Mouse (Mus musculus): ENCODE results near the gene Fli1.

Fli1 gene

DNA sequence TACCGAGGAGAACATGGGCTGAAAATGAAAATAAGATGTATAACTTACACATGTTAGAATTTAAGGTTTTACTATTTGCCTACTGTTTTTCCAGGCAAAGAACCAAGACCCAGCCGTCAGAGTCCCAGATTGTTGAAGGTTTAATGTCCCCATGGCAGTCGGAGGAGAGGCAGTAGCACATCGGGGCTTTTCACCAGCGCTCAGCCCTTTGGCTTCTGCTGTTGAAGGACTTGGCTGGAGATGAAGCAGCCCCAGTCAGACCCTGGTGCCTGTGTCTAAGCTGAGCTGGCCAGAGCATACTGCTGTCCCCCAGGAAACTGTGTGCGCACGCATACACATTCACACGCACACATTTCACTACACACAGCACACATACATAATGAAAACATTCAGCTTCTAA lies 75.2 kb downstream of the Fli1 start:
- peak; percentile 36 to 50 for DNase-seq

DNA sequence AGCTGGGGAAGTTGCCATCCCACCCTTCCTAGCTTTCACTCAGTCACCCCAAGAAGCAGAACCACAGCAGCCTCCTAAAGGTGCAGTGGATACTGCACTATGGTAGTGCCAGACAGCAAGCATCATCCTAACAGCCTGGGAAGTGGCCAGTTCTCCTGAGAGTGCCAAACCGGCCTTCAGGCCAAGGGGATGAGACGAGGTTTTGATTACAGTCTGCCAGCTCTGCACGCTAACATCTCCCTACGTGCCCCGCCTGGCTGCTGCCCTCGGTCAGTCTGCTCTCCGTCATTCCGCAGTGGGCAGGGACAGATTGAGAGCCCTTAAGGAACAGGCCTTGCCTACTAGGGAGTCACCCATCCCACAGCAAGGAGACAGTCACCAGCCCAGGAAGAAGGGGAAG lies 75.8 kb downstream of the Fli1 start:
- no peak for DNase-seq

DNA sequence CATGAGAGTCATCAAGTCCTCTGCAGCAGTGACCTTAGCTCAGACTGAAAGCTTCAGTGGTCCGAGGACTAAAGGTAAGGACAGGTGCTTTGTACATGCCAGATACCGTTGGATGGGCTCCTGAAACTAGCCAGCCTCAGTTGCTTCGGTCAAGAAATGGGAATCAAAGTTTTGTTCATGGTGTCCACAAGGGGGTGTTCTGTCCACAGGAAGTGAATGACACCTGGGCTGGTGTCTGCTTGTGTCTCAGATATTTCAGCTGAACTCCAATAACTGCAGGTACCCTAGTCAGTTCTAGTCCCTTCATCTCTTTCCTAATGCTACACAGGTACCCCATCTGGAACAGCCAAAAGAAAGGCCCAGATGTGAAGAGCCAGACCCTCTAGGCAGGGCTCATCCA lies 86.0 kb downstream of the Fli1 start:
- DNase-seq, result no peak

DNA sequence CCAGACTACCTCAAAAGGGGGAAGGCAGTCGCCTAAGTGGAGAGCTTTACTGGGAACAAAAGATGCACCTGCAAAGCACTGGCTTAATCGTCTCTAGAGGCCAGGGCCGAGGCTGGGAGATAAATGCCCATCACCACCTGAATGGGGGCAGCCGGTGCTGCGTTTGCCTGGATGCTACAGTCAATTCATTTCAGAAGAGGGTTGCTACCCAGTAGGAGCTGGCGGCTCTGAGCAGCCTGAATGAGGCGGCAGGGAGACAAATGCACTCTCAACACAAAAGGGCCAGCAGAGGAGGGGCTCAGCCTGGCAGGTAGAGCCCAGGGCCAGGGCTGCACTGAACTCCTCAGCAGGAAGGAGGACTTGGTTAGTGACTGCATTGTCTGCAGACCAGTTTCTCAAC lies 92.5 kb downstream of the Fli1 start:
- DNase-seq, result no peak

DNA sequence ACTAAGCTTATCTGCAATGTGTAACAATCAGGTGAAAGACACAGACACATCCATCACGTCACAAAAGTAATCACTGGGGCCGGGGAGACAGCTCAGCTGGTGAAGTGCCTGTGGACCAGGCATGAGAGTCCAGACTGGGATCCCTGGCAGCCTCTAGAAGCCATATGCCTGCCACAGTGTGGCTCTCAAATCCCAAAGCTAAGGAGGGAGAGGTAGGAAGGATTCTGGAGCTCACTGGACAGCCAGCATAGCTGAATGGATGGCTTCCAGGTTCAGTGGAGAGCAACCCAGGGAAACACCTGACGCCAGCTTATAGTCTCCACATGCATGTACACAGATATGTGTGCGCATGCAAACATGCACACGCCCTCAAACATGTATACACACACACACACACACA lies 93.9 kb downstream of the Fli1 start:
- no peak for DNase-seq

DNA sequence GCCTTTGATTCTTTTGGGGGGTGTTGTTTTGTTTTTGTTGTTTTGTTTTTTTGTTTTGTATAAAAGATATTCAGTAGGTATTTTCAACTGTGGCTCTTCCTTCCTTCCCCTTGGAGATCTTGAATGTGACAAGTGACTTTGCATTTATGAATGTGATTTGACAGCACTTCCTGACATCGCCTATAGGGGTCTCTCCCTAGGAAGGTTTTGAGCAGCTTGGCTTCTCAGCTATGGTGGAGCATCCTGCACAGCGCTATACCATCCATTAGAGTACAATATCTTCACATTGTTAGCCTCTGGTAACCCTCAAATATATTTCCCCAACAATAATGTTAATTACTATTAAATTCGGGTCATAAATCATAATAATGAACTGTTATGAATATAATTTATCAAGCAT lies 96.9 kb downstream of the Fli1 start:
- DNase-seq, result peak in 1 of 2 experiments; percentile 42

DNA sequence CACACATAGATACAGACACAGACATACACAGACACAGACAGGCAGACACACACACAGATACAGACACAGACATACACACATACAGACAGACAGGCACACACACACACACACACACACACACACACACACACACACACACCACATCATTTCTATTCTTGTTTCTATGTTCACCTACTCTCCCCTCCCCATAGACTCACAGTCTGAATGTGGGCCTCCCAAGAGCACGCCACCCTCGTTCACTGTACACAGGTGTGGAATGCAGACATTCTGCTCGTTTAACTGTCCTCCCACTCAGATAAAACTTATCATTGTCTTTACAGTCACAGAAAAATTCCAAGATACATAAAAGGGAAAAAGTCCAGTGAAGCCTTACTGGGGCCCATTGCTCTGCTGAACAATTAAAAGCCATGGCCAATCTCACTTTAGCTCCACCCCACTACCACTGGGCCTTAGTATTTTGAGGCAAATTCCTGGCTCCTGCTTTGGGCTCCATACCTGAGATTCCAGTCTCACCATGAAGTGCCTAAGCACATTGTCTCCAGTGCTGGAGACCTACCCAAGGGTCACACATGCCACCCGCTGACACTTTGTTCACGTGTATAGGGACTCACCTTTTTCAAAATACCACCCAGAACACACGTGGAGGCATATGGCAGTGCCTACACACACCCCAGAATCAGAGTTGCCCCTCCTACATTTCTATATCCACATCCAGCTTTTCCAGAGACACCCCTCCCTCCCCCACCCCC lies 98.0 kb downstream of the Fli1 start:
- DNase-seq, result no peak

DNA sequence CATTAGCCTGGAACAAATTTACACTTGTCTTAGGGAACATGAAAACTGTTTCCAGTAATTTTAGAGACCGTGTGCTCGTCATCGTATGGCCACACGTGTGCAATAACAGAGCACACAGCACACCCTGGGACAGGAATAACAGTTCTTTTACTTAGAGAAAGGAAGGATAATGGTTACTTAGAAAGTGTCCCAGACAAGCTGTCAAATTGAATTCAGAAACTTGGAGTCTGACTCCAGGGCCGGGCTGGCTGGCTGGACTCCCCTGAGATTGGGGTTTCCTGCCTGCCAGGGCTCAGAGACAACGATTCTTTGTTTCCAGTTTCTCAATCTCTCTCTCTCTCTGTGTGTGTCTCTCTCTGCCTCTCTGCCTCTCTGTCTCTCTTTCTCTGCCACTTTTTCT lies 98.8 kb downstream of the Fli1 start:
- peak in 1 of 2 experiments; percentile 24 for DNase-seq

DNA sequence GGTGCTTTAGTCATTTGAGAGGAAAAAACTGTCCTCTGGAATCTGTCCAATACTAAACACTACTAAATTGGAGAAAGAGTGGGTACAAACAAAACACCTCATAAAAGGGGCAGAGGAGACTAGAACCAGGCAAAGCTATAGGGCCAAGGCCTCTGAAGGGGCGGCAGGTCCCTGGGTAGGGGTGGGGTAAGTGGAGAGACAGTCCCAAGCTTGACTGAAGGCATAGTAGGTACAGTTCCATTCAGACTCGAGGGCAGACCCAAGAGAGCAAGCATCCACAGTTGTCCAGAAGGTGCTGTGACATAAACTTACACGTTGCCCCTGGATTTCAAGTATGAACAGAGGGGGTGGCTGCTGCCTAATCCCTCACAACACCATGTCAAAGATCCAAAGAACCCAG lies 99.5 kb downstream of the Fli1 start:
- DNase-seq, result no peak

DNA sequence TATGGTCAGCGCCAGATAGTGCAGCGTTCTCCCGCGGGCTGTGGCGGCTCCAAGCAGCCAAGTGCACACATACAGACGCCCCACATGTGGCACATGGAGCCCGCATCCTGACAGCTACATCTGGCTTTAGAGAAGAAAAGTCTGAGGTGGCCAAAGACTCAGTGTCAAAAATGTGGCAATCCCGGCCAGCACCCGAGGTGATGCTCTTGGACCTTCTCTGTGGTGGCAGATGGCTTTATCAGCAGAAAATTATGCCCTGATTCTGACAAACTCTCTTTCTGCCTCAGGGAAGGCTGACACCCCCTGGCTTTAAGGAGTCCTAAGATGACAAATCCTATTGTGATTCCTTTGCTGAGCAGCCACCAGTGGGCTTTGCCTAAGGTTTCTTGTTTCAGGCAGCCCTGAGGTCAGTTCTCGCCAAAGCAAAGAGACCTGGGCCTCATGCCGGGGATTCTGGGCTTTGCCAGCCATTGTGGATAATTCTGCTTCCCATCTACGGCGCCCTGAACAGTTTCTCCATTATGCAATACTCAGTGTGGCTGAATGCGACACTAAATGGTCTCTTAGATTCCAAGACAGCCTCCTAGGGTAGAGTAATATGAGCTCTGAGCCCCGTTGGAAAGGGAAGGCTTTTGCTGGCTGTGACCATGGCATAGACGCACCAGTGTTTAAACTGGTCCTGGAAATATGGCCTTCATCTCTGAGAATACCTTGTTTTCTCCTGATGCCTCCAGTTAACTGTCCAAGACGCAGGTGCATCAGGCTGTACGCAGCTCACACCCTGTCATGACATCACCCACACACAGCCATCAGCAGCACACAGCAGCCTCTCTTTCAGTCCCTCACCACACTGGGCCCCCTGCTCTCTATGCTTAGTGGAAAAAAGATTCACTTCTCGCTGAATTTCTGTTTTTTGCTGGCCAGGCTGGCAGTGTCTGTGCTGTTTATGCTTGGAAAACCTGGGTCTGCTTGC lies 108.1 kb downstream of the Fli1 start:
- DNase-seq, result no peak

DNA sequence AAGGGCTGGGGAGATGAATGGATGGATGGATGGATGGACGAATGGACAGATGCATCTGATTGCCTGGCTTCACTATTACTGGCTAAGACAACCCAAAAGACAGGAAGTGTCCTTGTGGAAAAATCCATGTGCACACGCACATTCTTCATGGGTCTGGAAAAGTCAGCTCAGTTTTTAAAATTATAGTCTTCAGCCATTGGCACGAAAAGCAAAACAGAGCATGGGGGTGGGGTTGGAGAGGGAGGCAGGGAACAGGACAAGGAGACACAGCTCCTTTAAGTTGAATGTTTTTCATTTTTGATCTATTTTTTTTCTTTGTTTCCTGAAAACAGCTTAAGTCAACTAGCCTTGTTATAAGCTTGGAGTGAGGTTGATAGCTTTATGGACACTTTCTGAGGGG lies 111.6 kb downstream of the Fli1 start:
- DNase-seq, result peak; percentile 60 to 68

DNA sequence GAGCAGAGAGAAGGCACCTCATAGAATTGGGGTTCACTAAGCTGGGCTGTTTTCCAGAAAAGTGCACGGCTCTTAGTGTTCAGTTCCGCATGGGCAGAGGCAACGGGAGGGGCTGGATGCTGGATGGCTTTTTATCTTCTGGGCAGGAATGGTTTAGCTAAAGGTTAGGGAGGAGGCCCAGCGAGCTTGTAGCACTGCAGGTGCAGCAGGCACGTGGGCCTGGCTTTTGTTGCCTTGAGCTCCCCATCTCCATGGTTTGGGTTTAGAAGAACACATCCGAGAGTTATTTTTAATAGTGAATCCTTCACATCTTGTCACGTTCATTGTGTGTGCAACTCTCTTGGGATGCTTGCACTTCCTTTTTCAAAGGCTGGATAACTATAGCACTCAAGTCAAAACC lies 117.3 kb downstream of the Fli1 start:
- no peak for DNase-seq

DNA sequence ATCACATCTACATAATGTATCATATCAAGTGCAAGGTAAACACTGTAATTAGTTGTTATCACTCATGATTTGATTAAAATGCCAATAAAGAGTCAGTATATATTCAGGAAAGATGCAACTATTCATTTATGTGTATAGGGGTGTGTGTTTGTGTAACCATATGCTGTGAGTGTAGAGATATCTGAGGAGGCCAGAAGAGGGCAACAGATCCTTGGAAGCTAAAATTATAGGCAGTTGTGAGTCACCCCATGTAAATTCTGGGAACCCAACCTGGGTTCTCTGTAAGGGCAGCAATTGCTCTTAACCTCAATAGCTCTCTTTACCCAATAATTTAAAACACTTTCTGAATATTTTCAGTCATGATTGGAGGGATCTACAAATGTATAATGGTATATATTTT lies 122.0 kb downstream of the Fli1 start:
- DNase-seq, result no peak

DNA sequence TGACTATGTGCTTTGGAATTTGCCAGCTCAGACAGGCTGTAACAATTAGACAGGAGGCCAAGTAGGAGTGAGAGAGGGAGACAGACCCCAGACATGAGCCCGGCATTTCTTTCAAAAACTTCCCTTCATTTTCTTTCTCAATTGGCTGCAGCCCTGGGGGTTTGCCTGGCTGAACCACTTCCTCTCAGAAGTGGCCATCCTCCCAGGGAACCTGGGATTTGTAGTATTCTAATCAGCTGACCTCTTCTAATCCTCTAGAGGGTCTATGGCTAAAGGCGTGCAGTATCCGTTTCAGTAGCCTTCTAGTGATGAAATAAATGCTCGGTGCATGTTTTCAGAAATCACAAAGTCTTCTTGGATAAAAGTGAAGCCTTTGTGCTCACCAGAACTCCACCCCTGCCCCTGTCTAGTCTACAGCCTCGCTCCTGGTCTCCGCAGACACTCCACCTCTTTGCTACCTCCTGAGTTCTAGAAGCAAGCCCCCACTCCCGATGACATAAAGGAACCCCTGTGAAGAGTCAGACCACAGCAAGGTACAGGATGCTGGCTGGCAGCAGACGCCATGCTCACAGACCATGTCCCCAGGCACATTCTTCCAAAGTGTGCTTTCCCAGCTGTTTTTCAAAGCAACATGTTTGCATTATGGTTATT lies 125.1 kb downstream of the Fli1 start:
- peak; percentile 29 to 41 for DNase-seq

DNA sequence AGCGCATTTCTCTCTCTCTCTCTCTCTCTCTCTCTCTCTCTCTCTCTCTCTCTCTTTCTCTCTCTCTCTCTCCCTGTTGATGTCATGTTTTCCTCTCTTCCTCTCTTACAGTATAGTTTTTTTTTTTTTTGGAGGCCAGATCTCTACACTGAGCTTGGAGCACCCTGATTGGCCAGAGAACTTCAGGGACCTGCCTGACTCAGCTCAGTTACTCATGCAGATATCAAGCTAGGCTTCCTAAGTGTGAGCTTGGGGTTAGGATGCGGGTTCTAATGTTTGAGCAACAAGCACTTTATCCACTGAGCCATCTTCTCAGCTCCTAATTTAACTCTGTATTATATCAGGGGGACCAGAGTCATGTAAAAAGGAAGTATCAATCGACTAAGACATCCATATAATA lies 126.7 kb downstream of the Fli1 start:
- no peak for DNase-seq

DNA sequence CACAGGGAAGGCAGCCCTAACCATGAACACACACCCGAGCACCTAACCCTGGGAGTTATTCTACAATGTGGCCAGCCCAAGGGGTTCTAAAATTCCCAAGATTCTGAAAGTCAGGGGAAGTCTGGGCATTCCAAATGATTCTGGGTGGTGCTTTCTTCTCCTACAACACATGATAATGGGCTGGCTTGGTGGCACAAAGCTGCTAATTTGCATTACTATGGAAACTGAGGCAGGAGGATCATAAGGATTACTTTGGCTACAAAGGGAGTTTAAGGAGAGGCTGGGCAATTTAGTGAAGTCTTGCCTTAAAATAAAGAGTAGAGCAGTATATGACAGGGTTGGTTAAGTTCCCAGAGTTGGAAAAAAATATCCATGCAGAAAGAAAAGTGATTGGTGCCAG lies 127.7 kb downstream of the Fli1 start:
- DNase-seq, result no peak

DNA sequence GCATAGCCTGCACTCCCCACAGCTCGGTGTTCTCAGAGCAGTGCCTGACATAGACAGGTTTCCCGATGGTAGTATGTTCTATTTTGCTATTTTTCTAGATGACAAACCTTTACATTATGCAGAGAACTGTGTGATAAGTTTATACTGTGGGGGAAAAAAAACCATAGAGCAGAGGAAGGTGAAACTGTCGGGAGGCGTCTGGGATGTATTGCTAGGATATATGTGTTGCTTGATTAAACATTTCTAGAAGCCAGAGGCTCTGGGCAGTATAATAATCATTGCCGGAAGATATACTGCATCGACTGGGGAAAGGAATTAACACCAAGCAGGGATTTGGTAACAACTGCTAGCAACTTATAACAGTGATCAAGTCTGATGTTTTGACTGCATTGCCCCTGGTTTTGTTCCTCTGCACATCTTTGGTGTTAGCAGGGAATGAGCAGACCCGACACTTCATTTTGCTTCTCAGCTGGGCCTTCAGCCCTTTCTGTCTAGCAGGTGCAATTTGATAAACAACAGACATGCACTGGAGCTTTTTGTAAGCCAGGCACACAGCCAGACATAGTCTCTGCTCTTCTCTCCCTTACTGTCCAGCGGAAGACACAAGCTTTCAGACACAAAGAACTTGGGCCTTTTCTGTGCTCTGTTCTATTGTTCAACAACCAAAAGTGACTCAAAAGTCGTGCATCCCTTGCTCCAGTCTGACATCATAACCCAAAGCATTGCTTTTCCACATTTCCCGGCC lies 129.7 kb downstream of the Fli1 start:
- no peak for DNase-seq

DNA sequence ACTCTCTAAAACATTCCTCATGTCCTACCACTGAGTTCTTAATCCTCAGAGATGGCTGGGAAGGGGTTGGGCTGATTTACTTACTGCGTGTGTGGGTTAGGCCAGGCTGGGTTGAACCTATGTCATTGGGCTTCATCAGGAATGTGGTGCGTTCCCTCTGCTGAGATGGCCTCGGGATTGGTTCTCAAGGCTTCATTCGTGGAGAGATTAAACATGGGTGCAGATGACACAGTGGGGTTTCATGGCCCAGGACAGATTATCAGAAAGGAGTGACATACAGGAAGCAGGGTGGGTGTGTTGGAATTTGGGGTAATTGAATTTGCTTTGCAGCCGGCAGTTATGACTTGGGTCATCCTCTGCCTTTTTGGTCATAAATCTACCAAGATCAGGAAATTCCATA lies 131.2 kb downstream of the Fli1 start:
- peak; percentile 33 to 54 for DNase-seq

DNA sequence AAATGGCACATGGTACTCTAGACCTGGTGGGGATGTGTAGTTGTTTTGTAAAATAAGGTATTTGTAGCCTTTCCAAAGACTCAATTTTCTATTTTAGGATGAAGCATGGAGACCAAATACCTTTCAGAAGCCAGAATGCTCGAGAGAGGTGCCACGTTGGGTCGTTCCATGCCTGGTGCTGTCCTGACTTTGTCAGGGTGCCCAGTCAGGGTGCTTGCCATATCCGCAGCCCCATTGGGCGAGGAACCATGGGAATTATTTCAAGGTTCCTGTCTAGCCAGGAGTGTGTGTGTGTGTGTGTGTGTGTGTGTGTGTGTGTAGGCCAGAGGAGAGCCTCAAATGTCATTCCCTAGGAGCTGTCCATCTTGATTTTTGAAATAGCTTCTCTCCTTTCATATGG lies 132.0 kb downstream of the Fli1 start:
- DNase-seq, result no peak

DNA sequence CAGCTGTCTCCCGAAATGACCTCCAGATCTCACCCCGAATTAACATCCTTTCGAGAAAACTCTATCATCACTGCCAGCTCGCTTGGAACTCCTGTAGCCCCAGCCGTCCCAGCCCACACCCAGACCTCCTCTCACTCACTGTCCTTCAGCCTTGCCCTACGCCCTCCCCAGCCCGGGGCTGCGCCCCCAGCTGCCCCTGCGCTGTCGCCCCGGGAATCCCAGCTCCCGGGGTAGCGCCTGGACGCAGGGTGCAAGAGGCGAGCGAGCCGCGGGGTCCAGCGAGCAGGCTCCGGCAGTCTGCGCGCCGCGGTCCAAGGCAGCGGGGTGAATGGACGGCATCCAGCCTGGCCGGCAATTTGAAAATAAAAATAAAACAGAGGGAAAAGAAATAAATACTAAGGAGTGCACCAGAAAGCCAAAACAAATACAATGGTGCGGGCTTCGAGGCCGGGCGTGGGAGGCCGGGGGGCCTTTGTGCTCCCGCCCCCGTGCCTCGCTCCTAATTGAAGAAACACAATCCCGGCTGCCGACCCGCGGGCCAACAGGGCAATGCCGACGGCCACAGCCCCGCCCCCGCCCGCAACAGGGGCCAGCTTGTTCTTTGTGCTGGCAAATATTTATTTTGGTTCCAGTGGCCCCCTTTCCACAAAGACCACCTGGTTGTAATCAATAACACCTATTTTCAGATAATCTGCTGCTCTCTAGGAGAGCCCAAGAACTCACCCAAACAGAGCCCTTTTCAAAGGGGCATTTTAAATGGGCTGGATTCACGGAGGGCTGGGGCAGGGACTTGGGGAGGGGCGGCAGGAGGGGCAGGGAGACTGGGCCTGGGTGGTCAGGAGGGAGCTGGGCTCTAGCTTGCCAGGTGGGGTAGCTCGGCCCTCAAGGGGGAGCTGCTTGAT lies 133.3 kb downstream of the Fli1 start:
- peak; percentile 73 to 83 for DNase-seq

DNA sequence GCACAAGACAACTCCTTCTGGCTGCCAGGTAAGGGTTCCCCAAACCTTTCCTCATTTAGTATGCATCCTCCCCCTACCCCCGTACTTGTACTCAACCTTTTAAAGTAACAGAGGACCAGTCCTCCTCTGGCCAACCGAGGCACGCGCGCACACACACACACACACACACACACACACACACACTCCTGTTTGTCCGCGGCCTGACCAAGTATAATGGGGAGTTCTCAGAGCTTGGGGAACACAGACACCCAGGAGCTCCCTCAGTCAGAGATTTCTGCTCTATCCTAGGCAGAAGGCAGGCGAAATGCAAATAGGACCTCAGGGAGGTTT lies 134.0 kb downstream of the Fli1 start:
- DNase-seq, result no peak
